Comparison of ENCODE assay signal across 19 mouse cellular contexts in genomic region chr11:58024671-58025070, GRCm38 (mm10). TPM values are rescaled to one million over a fixed set of nuclear protein-coding genes. Genes with fewer than 3 reads are reported as not detected.
DNase-seq lines count a peak whose midpoint lies in the region; ATAC-seq and TF ChIP-seq lines count a peak whose summit lies in the region.
"Had no signal": no experiment of that assay in that cellular context is flagged by ENCODE, and none has a peak within 500 bp of the region (broad histone marks: within the 10 kb centered on the region; RNA-seq: fewer than 3 reads in every experiment).

No protein-coding gene starts in this region.

- H3K9ac ChIP-seq in stomach, embryonic 15.5 days, result no peak overlapping the region
- H3K9ac ChIP-seq in stomach, postnatal 0 days (ENCODE audit: low read length), result no peak overlapping the region
- no peak overlapping the region for H3K9ac ChIP-seq in kidney, embryonic 14.5 days (ENCODE audit: low read depth, low read length)
- H3K9ac ChIP-seq: limb, embryonic 15.5 days had no signal

- H3K36me3 ChIP-seq in stomach, embryonic 15.5 days, result no peaks in the 10 kb centered on the region
- H3K36me3 ChIP-seq in stomach, postnatal 0 days (ENCODE audit: control insufficient read depth, insufficient read depth, low read length), result no peaks in the 10 kb centered on the region
- H3K36me3 ChIP-seq in kidney, embryonic 14.5 days (ENCODE audit: control insufficient read depth, insufficient read depth, low read length), result no peaks in the 10 kb centered on the region
- H3K36me3 ChIP-seq: limb, embryonic 15.5 days had no signal

- no peak overlapping the region for H3K4me2 ChIP-seq in stomach, embryonic 15.5 days
- no peak overlapping the region for H3K4me2 ChIP-seq in stomach, postnatal 0 days (replicated peaks; ENCODE audit: low read depth)
- H3K4me2 ChIP-seq in kidney, embryonic 14.5 days (replicated peaks; ENCODE audit: low read depth, low read length), result no peak overlapping the region
- H3K4me2 ChIP-seq: limb, embryonic 15.5 days had no signal

- H3K27me3 ChIP-seq in stomach, embryonic 15.5 days (replicated peaks), result no peaks in the 10 kb centered on the region
- H3K27me3 ChIP-seq in stomach, postnatal 0 days (ENCODE audit: control insufficient read depth, insufficient read depth, low read length), result no peaks in the 10 kb centered on the region
- H3K27me3 ChIP-seq in kidney, embryonic 14.5 days (ENCODE audit: control insufficient read depth, insufficient read depth, low read length), result no peaks in the 10 kb centered on the region
- H3K27me3 ChIP-seq: limb, embryonic 15.5 days had no signal

- no peaks in the 10 kb centered on the region for H3K9me3 ChIP-seq in stomach, embryonic 15.5 days
- no peaks in the 10 kb centered on the region for H3K9me3 ChIP-seq in stomach, postnatal 0 days (ENCODE audit: control insufficient read depth, low read length)
- no peaks in the 10 kb centered on the region for H3K9me3 ChIP-seq in kidney, embryonic 14.5 days (ENCODE audit: control insufficient read depth, low read length)
- H3K9me3 ChIP-seq: forebrain, embryonic 10.5 days; limb, embryonic 15.5 days had no signal

- no peak overlapping the region for H3K4me3 ChIP-seq in gastrocnemius, adult 2 months
- H3K4me3 ChIP-seq in stomach, embryonic 15.5 days (replicated peaks), result no peak overlapping the region
- H3K4me3 ChIP-seq in stomach, postnatal 0 days (ENCODE audit: low read depth, low read length), result no peak overlapping the region
- no peak overlapping the region for H3K4me3 ChIP-seq in kidney, embryonic 14.5 days (ENCODE audit: low read length)
- H3K4me3 ChIP-seq: forebrain, embryonic 10.5 days; limb, embryonic 15.5 days had no signal

- WGBS in stomach, embryonic 15.5 days, result 69% methylated on average over 2 of the region's 2 CpGs
- 54% methylated on average over 2 of the region's 2 CpGs for WGBS in stomach, postnatal 0 days
- WGBS in kidney, embryonic 14.5 days, result 92% methylated on average over 2 of the region's 2 CpGs

- no peak for DNase-seq in gastrocnemius, adult 2 months
- DNase-seq in gastrocnemius, postnatal 4 days (ENCODE audit: low spot score in 2 of 2), result no peak
- DNase-seq in stomach, postnatal 0 days (ENCODE audit: low spot score), result no peak
- DNase-seq in layer of hippocampus, postnatal 14 days (ENCODE audit: low spot score in 2 of 2), result no peak
- DNase-seq in spleen, postnatal 4 days (ENCODE audit: low spot score in 2 of 2), result no peak
- DNase-seq: cerebellum, adult 11 months; cerebellum, postnatal 25 days; gastrocnemius, postnatal 36 days; kidney, adult 8-10 months; kidney, postnatal 36 days; lung, adult 18-20 months; lung, postnatal 4 days had no signal

- intact Hi-C loops in gastrocnemius, adult 2 months (cut with DNase I), result no loop called here

- peak overlapping the region; percentile 9; the same call in 1 of the 2 replicates for H3K27ac ChIP-seq in gastrocnemius, adult 2 months
- 0 out of 2 replicates have a peak overlapping the region, but pooled peaks have one; percentile 14 for H3K27ac ChIP-seq in stomach, embryonic 15.5 days
- H3K27ac ChIP-seq in stomach, postnatal 0 days (replicated peaks), result no peak overlapping the region
- no peak overlapping the region for H3K27ac ChIP-seq in kidney, embryonic 14.5 days (ENCODE audit: low read depth, low read length)
- H3K27ac ChIP-seq: forebrain, embryonic 10.5 days; limb, embryonic 15.5 days had no signal

- peaks cover 28% of the 10 kb centered on the region for H3K4me1 ChIP-seq in stomach, embryonic 15.5 days
- H3K4me1 ChIP-seq in stomach, postnatal 0 days (replicated peaks; ENCODE audit: control insufficient read depth, insufficient read depth), result peaks cover 21% of the 10 kb centered on the region
- peaks cover 16% of the 10 kb centered on the region; the same call in 1 of the 2 replicates for H3K4me1 ChIP-seq in kidney, embryonic 14.5 days (ENCODE audit: control insufficient read depth, insufficient read depth, low read length)

- no peak for TF ChIP-seq EP300 in stomach, postnatal 0 days (optimal IDR thresholded peaks at IDR 0.05)

- ATAC-seq in stomach, embryonic 15.5 days (ENCODE audit: insufficient read depth, low FRiP score, low read depth), result no peak
- no peak for ATAC-seq in stomach, postnatal 0 days (ENCODE audit: low FRiP score, low TSS enrichment)
- peak; percentile 51 for ATAC-seq in granulocyte monocyte progenitor cell, adult 5-6 weeks (replicated peaks; ENCODE audit: poor library complexity, severe bottlenecking)
- no peak for ATAC-seq in kidney, embryonic 14.5 days (ENCODE audit: low FRiP score, low TSS enrichment)
- ATAC-seq: inflammation-experienced regulatory T-cells, adult 6 months; midbrain, embryonic 16.5 days had no signal

- no peak for TF ChIP-seq CTCF in gastrocnemius, adult 2 months (IDR thresholded peaks at IDR 0.05)
- no peak for TF ChIP-seq CTCF in stomach, postnatal 0 days (IDR thresholded peaks at IDR 0.05; ENCODE audit: low read depth)

RNA-seq across cellular contexts. Expression of gene Larp1, which starts 15.8 kb away (rescaled TPM):
- total RNA-seq in gastrocnemius, adult 2 months (2021), result 10 to 100 TPM; 90.4 to 98.4 TPM
- 10 to 100 TPM; 92.7 to 95.0 TPM for total RNA-seq in gastrocnemius, postnatal 4 days (2021)
- 25.6 and 27.4 TPM in 2 replicates for polyA plus RNA-seq in stomach, embryonic 15.5 days (2015; fragmentation: Nextera tagmentation; extraction: Ambion mirVana)
- polyA plus RNA-seq in stomach, postnatal 0 days (2015; fragmentation: Nextera tagmentation; extraction: Ambion mirVana), result 11.6 and 12.8 TPM in 2 replicates
- total RNA-seq in granulocyte monocyte progenitor cell, adult 5-6 weeks (2014; fragmentation: Nextera tagmentation), result 140 and 152 TPM in 2 replicates
- total RNA-seq in granulocyte monocyte progenitor cell, adult 5-6 weeks (2017), result 57.4 and 70.4 TPM in 2 replicates
- total RNA-seq in layer of hippocampus, postnatal 14 days (2021), result 10 to 100 TPM; 86.6 to 93.6 TPM
- 21.5 and 25.0 TPM in 2 replicates for polyA plus RNA-seq in kidney, embryonic 14.5 days (2014; fragmentation: Nextera tagmentation; extraction: Ambion mirVana)

Comparison
In these comparisons a context has a peak if more than half of its experiments do, and no peak if none do; other contexts are left out.
1. H3K27ac ChIP-seq: peak in gastrocnemius, adult 2 months (single experiment) and stomach, embryonic 15.5 days (single experiment); none in stomach, postnatal 0 days (single experiment) and kidney, embryonic 14.5 days (single experiment).